Mouse (Mus musculus) G1E (cell line): ENCODE measurements around the gene Lemd1.
"Not testable (repeated sequence)": the region's sequence is repeated elsewhere in the genome, so short reads cannot be mapped to it uniquely, and the experiment has no call there.

Experiments used
- CTCF ChIP-seq: IDR thresholded peaks from 2 replicates; pipeline ENCODE4 v1.5.1; 2012; ENCODE audit warnings: low read depth, low read length, inconsistent platforms, mixed read lengths
- GATA1 ChIP-seq: IDR thresholded peaks from 2 replicates; pipeline ENCODE4 v1.6.1; 2012; ENCODE audit warnings: borderline replicate concordance, low read length, inconsistent platforms, mixed read lengths

GRCm38 (mm10) chr1:132280636-132281035 is 89.4 kb downstream of the Lemd1 start:
- TF ChIP-seq CTCF, GATA1: not testable (repeated sequence)
